Mouse (Mus musculus) embryonic facial prominence, embryonic 13.5 days (tissue): Measurements from ENCODE around the gene Pex11g. TPM values are rescaled to one million over a fixed set of nuclear protein-coding genes. Genes with fewer than 3 reads are reported as not detected.

Experiments
- ATAC-seq: fragments of 200-750 bp; cut with Nextera tagmentation; 2 replicates; pipeline ENCODE4 v1.8.0; 2017; ENCODE audit warnings: low read depth; ENCODE audit not compliant: insufficient number of reproducible peaks, insufficient read depth, low FRiP score, low TSS enrichment
- H3K27ac ChIP-seq: fragments of 300-500 bp; sonication (generic); 2 replicates; pipeline ENCODE4 v1.5.1; 2015; ENCODE audit warnings: moderate library complexity, mild to moderate bottlenecking, inconsistent platforms
- H3K27me3 ChIP-seq: fragments of 300-500 bp; sonication (generic); 2 replicates; pipeline ENCODE4 v1.6.1; 2015; ENCODE audit warnings: mild to moderate bottlenecking, inconsistent platforms
- H3K36me3 ChIP-seq: fragments of 300-500 bp; sonication (generic); 2 replicates; pipeline ENCODE4 v1.6.1; 2015; ENCODE audit warnings: mild to moderate bottlenecking, inconsistent platforms
- H3K4me1 ChIP-seq: fragments of 300-500 bp; sonication (generic); 2 replicates; pipeline ENCODE4 v1.6.1; 2015; ENCODE audit warnings: inconsistent platforms
- H3K4me2 ChIP-seq: fragments of 300-500 bp; sonication (generic); 2 replicates; pipeline ENCODE4 v1.6.1; 2015; ENCODE audit warnings: moderate library complexity, mild to moderate bottlenecking, inconsistent platforms
- H3K4me3 ChIP-seq: fragments of 300-500 bp; sonication (generic); 2 replicates; pipeline ENCODE4 v1.5.1; 2015; ENCODE audit warnings: mild to moderate bottlenecking, inconsistent platforms
- H3K9ac ChIP-seq: fragments of 300-500 bp; sonication (generic); 2 replicates; pipeline ENCODE4 v1.6.1; 2015; ENCODE audit warnings: mild to moderate bottlenecking, inconsistent platforms
- H3K9me3 ChIP-seq: fragments of 300-500 bp; sonication (generic); 2 replicates; pipeline ENCODE4 v1.6.1; 2016; ENCODE audit warnings: inconsistent platforms
- WGBS: fragments of 180-500 bp; shearing (Covaris S2); methylation state at CpG from one replicate; pipeline ENCODE4 v1.1.7; 2015; ENCODE audit warnings: mixed read lengths; 5-methylcytosine and 5-hydroxymethylcytosine counted together
- polyA plus RNA-seq: library from polyadenylated mRNA; unstranded; fragments of >200 nt; fragmentation: Nextera tagmentation; extraction: Ambion mirVana; gene quantifications from 2 replicates; pipeline ENCODE4 v1.2.1, GENCODE M21; 2015

Pex11g gene
- polyA plus RNA-seq: 4.5 and 5.2 TPM in 2 replicates

- ATAC-seq: peak; percentile 87
Observed at GRCm38 (mm10) chr8:3467006-3467885, at the start of gene Pex11g. Gene Pex11g (minus strand): TSS chr8:3467680.

GRCm38 (mm10) chr8:3517117-3517495, 49.6 kb upstream of the Pex11g start:
- peak overlapping the region; percentile 75 for H3K9ac ChIP-seq
- H3K27ac ChIP-seq: peak overlapping the region; percentile 33
- H3K4me1 ChIP-seq: peaks cover 13% of the 10 kb centered on the region; the same call in 1 of the 2 replicates
- ATAC-seq: no peak
- peaks cover 35% of the 10 kb centered on the region for H3K36me3 ChIP-seq
- H3K4me2 ChIP-seq: peak overlapping the region; percentile 95
- WGBS: 6% methylated on average over 16 of the region's 16 CpGs
- H3K4me3 ChIP-seq: peak overlapping the region; percentile 67
- H3K9me3 ChIP-seq: no peaks in the 10 kb centered on the region
- H3K27me3 ChIP-seq: no peaks in the 10 kb centered on the region

More at GRCm38 (mm10) chr8:3467006-3467885, at the start of gene Pex11g:
- peak within 1 kb of the TSS; percentile 69 for H3K4me2 ChIP-seq
- H3K27me3 ChIP-seq: no peaks in the 10 kb centered on the region
- H3K4me1 ChIP-seq: 0 out of 2 replicates have a peak, but pooled peaks cover 13% of the 10 kb centered on the region
- H3K4me3 ChIP-seq: peak within 1 kb of the TSS; percentile 52
- H3K36me3 ChIP-seq: no peaks in the 10 kb centered on the region
- H3K9me3 ChIP-seq: no peaks in the 10 kb centered on the region
- WGBS: 7% methylated on average over 32 of the region's 32 CpGs
- H3K9ac ChIP-seq: peak within 1 kb of the TSS; percentile 77
- H3K27ac ChIP-seq: peak within 1 kb of the TSS; percentile 68

GRCm38 (mm10) chr8:3516450-3517116, 49.1 kb upstream of the Pex11g start:
- Histone ChIP-seq H3K4me3 (peak overlapping the region; percentile 67), H3K9me3 (no peaks in the 10 kb centered on the region), H3K4me1 (peaks cover 13% of the 10 kb centered on the region; the same call in 1 of the 2 replicates), H3K27ac (peak overlapping the region; percentile 85), H3K36me3 (peaks cover 35% of the 10 kb centered on the region), H3K27me3 (no peaks in the 10 kb centered on the region), H3K9ac (peak overlapping the region; percentile 75), H3K4me2 (peak overlapping the region; percentile 95)
- ATAC-seq: peak; percentile 80
- 2% methylated on average over 36 of the region's 36 CpGs for whole genome bisulfite sequencing

GRCm38 (mm10) chr8:3515771-3516417, 48.4 kb upstream of the Pex11g start:
- under 1% methylated on average over 25 of the region's 25 CpGs for WGBS
- 0 out of 2 replicates have a peak, but pooled peaks have one; percentile 12 for ATAC-seq
- Histone ChIP-seq H3K4me3 (peak overlapping the region; percentile 67), H3K4me1 (peaks cover 13% of the 10 kb centered on the region; the same call in 1 of the 2 replicates), H3K9me3 (no peaks in the 10 kb centered on the region), H3K4me2 (peak overlapping the region; percentile 95), H3K27me3 (no peaks in the 10 kb centered on the region), H3K9ac (peak overlapping the region; percentile 75), H3K27ac (peak overlapping the region; percentile 85), H3K36me3 (peaks cover 35% of the 10 kb centered on the region)

GRCm38 (mm10) chr8:3515260-3515671, 47.8 kb upstream of the Pex11g start, which contains the start of gene Pnpla6:
Gene Pnpla6 (plus strand): TSS chr8:3515384.
- Histone ChIP-seq H3K27ac (peak within 1 kb of the TSS; percentile 85), H3K4me3 (peak within 1 kb of the TSS; percentile 67), H3K9ac (peak within 1 kb of the TSS; percentile 75), H3K4me2 (peak within 1 kb of the TSS; percentile 95), H3K4me1 (peaks cover 13% of the 10 kb centered on the region; the same call in 1 of the 2 replicates), H3K9me3 (no peaks in the 10 kb centered on the region), H3K36me3 (peaks cover 39% of the 10 kb centered on the region), H3K27me3 (no peaks in the 10 kb centered on the region)
- 1% methylated on average over 25 of the region's 25 CpGs for WGBS
- peak; percentile 80 for ATAC-seq

GRCm38 (mm10) chr8:3514681-3515247, 47.3 kb upstream of the Pex11g start:
- H3K27me3 ChIP-seq: no peaks in the 10 kb centered on the region
- 22% methylated on average over 13 of the region's 13 CpGs for WGBS
- peaks cover 13% of the 10 kb centered on the region; the same call in 1 of the 2 replicates for H3K4me1 ChIP-seq
- ATAC-seq: no peak
- no peaks in the 10 kb centered on the region for H3K9me3 ChIP-seq
- H3K9ac ChIP-seq: peak overlapping the region; percentile 75; the same call in 1 of the 2 replicates
- H3K36me3 ChIP-seq: peaks cover 44% of the 10 kb centered on the region
- H3K27ac ChIP-seq: peak overlapping the region; percentile 85
- H3K4me2 ChIP-seq: peak overlapping the region; percentile 95
- peak overlapping the region; percentile 67 for H3K4me3 ChIP-seq

GRCm38 (mm10) chr8:3507979-3508754, 40.7 kb upstream of the Pex11g start:
- no peak for ATAC-seq
- Histone ChIP-seq H3K27me3 (no peaks in the 10 kb centered on the region), H3K36me3 (peaks cover 86% of the 10 kb centered on the region), H3K4me2 (no peak overlapping the region), H3K9me3 (no peaks in the 10 kb centered on the region), H3K4me3 (no peak overlapping the region), H3K27ac (no peak overlapping the region), H3K9ac (no peak overlapping the region), H3K4me1 (no peaks in the 10 kb centered on the region)
- WGBS: 86% methylated on average over 6 of the region's 6 CpGs

- no peak for ATAC-seq
- Histone ChIP-seq H3K36me3 (peaks cover 37% of the 10 kb centered on the region), H3K4me1 (peaks cover 23% of the 10 kb centered on the region), H3K27ac (no peak overlapping the region), H3K4me3 (no peak overlapping the region), H3K4me2 (no peak overlapping the region; the same call in 1 of the 2 replicates), H3K9ac (peak overlapping the region; percentile 37; the same call in 1 of the 2 replicates), H3K9me3 (no peaks in the 10 kb centered on the region), H3K27me3 (no peaks in the 10 kb centered on the region)
- WGBS: 59% methylated on average over 4 of the region's 4 CpGs
Observed at GRCm38 (mm10) chr8:3502217-3502616, 34.7 kb upstream of the Pex11g start.

GRCm38 (mm10) chr8:3500235-3501090, 33.0 kb upstream of the Pex11g start, which contains the start of gene Mcoln1:
Gene Mcoln1 (plus strand): TSS chr8:3500457.
- peaks cover 11% of the 10 kb centered on the region; the same call in 1 of the 2 replicates for H3K9me3 ChIP-seq
- H3K27ac ChIP-seq: peak within 1 kb of the TSS; percentile 92
- peaks cover 37% of the 10 kb centered on the region for H3K36me3 ChIP-seq
- H3K4me1 ChIP-seq: peaks cover 28% of the 10 kb centered on the region
- under 1% methylated on average over 70 of the region's 70 CpGs for whole genome bisulfite sequencing
- ATAC-seq: peak; percentile 85
- H3K4me3 ChIP-seq: peak within 1 kb of the TSS; percentile 79
- no peaks in the 10 kb centered on the region for H3K27me3 ChIP-seq
- H3K9ac ChIP-seq: peak within 1 kb of the TSS; percentile 88
- H3K4me2 ChIP-seq: peak within 1 kb of the TSS; percentile 88
